Mouse (Mus musculus): ENCODE measurements around the gene AC109138.7.

DNA sequence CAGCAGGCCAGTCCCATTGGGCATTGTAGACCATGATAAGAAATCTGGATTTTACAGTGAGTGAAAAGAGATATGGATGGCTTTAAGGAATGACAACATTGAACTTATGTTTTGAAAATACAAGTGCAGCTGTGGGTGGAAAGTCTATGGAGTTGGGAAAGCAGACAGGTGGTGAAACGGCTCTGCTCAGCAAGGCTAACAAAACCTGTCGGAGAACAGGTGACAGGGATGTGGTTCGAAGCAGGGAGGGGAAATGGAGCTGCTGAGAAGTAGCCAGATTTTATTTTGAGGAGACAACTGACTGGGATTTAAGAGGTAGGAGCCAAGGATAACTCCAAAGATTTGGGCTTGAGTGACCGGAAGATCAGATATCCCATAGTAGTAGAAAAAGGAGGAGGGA, 20.4 kb downstream of the AC109138.7 start:
- TF ChIP-seq CTCF (IDR thresholded peaks at IDR 0.05): no peak
- TF ChIP-seq EP300 (IDR thresholded peaks at IDR 0.05): no peak
